ENCODE assay signal across 8 mouse cellular contexts in the genomic region with DNA sequence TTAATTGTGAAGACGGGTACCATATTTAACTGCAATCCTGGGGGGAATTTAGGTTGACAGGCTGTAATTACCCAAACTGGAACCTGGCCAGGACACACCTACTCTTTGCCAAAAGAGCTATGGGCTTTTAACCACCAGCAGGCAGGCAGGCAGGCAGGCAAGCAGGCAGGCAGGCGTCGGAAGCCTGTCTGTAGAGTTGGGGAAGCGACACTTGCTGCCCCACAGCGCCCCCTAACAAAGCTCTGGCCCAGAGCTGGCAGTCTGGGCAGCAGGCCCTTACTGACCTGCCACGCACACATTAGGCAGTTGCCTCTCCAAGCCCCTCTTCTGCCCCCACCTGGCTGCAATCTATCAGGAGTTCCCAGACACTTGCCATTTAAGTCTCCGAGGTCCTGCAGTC.
DNase-seq lines count a peak whose midpoint lies in the region; ATAC-seq lines count a peak whose summit lies in the region.

No protein-coding gene starts in this region.

- H3K4me2 ChIP-seq in forebrain, embryonic 11.5 days (ENCODE audit: low read depth, low read length, severe bottlenecking) = no peak overlapping the region

- no peaks in the 10 kb centered on the region for H3K27me3 ChIP-seq in forebrain, embryonic 11.5 days (ENCODE audit: control insufficient read depth, insufficient read depth, low read length)

- H3K36me3 ChIP-seq in forebrain, embryonic 11.5 days (ENCODE audit: control insufficient read depth, insufficient read depth, low read length) = no peaks in the 10 kb centered on the region

- H3K4me1 ChIP-seq in forebrain, embryonic 11.5 days (replicated peaks; ENCODE audit: control insufficient read depth, insufficient read depth, low read length) = no peaks in the 10 kb centered on the region

- no peak overlapping the region for H3K27ac ChIP-seq in forebrain, embryonic 11.5 days (ENCODE audit: low read depth, low read length)

- H3K9ac ChIP-seq in forebrain, embryonic 11.5 days (ENCODE audit: low read length) = no peak overlapping the region

- 25% methylated on average over 7 of the region's 7 CpGs for WGBS in forebrain, embryonic 11.5 days

- DNase-seq in cerebellum, adult 18-20 months = peak; percentile 11 to 21
- DNase-seq in cerebellum, adult 11 months = no peak
- DNase-seq in spleen, postnatal 4 days (ENCODE audit: low spot score in 2 of 2) = peak; percentile 31 to 64
- no peak for DNase-seq in spleen, adult 12 weeks (ENCODE audit: low spot score)
- peak; percentile 80 for DNase-seq in forebrain, embryonic 11.5 days (ENCODE audit: low spot score)
- peak; percentile 43 to 60 for DNase-seq in kidney, adult 8-10 months
- DNase-seq in lung, postnatal 14 days = peak; percentile 65
- DNase-seq in testis, postnatal 14 days (ENCODE audit: low spot score) = peak; percentile 5

- H3K9me3 ChIP-seq in forebrain, embryonic 11.5 days (ENCODE audit: control insufficient read depth, low read length) = no peaks in the 10 kb centered on the region

- H3K4me3 ChIP-seq in forebrain, embryonic 11.5 days (ENCODE audit: low read depth, low read length) = no peak overlapping the region

- ATAC-seq in forebrain, embryonic 11.5 days (replicated peaks; ENCODE audit: low FRiP score) = peak; percentile 72

Comparison
In these comparisons a context has a peak if more than half of its experiments do, and no peak if none do; other contexts are left out.
1. DNase-seq: peak in cerebellum, adult 18-20 months (2 of 2), spleen, postnatal 4 days (2 of 2), forebrain, embryonic 11.5 days (single experiment), kidney, adult 8-10 months (2 of 2), lung, postnatal 14 days (single experiment) and testis, postnatal 14 days (single experiment); none in cerebellum, adult 11 months (single experiment) and spleen, adult 12 weeks (single experiment).